Mouse (Mus musculus) lung, embryonic 15.5 days (tissue): ENCODE measurements around the gene Snrnp70. TPM values are rescaled to one million over a fixed set of nuclear protein-coding genes. Genes with fewer than 3 reads are reported as not detected.

Source experiments
- polyA plus RNA-seq: library from polyadenylated mRNA; unstranded; fragments of >200 nt; fragmentation: Nextera tagmentation; extraction: Ambion mirVana; gene quantifications from 2 replicates; pipeline ENCODE4 v1.2.1, GENCODE M21; 2015

Snrnp70 gene
- polyA plus RNA-seq, 1 experiment from 2014 or later = 224 TPM

Other genes with a start within 250 kb of the Snrnp70 start
- gene Pih1d1, start 241.4 kb downstream of the Snrnp70 start, polyA plus RNA-seq = 100 and 103 TPM in 2 replicates
- 54.8 and 56.8 TPM in 2 replicates for gene Aldh16a1, start 241.2 kb downstream of the Snrnp70 start, polyA plus RNA-seq
- 0.33 and 0.55 TPM in 2 replicates for gene Slc17a7, start 231.8 kb downstream of the Snrnp70 start, polyA plus RNA-seq
- gene Gfy, start 216.2 kb downstream of the Snrnp70 start, polyA plus RNA-seq = not detected in 2 replicates
- not detected in 2 replicates for gene Pth2, start 214.7 kb downstream of the Snrnp70 start, polyA plus RNA-seq
- 0.75 and 1.1 TPM in 2 replicates for gene Ccdc155, start 190.8 kb downstream of the Snrnp70 start, polyA plus RNA-seq
- gene Dkkl1, start 183.6 kb downstream of the Snrnp70 start, polyA plus RNA-seq = 0.54 and 1.1 TPM in 2 replicates
- gene Tead2, start 180.0 kb downstream of the Snrnp70 start, polyA plus RNA-seq = 180 and 183 TPM in 2 replicates
- 3.1 and 3.8 TPM in 2 replicates for gene Cd37, start 156.6 kb downstream of the Snrnp70 start, polyA plus RNA-seq
- 0.16 TPM in 1 of 2 replicates, not detected in the other for gene Slc6a16, start 154.7 kb downstream of the Snrnp70 start, polyA plus RNA-seq
- gene Slc6a21, start 118.2 kb downstream of the Snrnp70 start, polyA plus RNA-seq = 0.09 TPM in 1 of 2 replicates, not detected in the other
- 19.1 and 20.0 TPM in 2 replicates for gene Trpm4, start 62.0 kb downstream of the Snrnp70 start, polyA plus RNA-seq
- gene Hrc, start 60.5 kb downstream of the Snrnp70 start, polyA plus RNA-seq = 1.7 and 2.3 TPM in 2 replicates
- 3.1 TPM in 2 replicates for gene Ppfia3, start 28.7 kb downstream of the Snrnp70 start, polyA plus RNA-seq
- 0.60 and 0.92 TPM in 2 replicates for gene Lin7b, start 25.2 kb downstream of the Snrnp70 start, polyA plus RNA-seq
- gene Kcna7, start 9.9 kb upstream of the Snrnp70 start, polyA plus RNA-seq = not detected in 2 replicates
- gene Ntf5, start 18.0 kb upstream of the Snrnp70 start, polyA plus RNA-seq = 3.5 TPM in 2 replicates
- gene Lhb, start 25.1 kb upstream of the Snrnp70 start, polyA plus RNA-seq = 0.25 and 0.70 TPM in 2 replicates
- 42.7 and 46.7 TPM in 2 replicates for gene Gys1, start 39.1 kb upstream of the Snrnp70 start, polyA plus RNA-seq
- 161 and 173 TPM in 2 replicates for gene Ruvbl2, start 42.4 kb upstream of the Snrnp70 start, polyA plus RNA-seq
- 5,197 and 5,279 TPM in 2 replicates for gene Ftl1, start 64.1 kb upstream of the Snrnp70 start, polyA plus RNA-seq
- 161 and 176 TPM in 2 replicates for gene Bax, start 71.2 kb upstream of the Snrnp70 start, polyA plus RNA-seq
- gene Tulp2, start 86.1 kb upstream of the Snrnp70 start, polyA plus RNA-seq = 0.33 and 0.74 TPM in 2 replicates
- gene Gm45808, start 91.1 kb upstream of the Snrnp70 start, polyA plus RNA-seq = not detected in 2 replicates
- 2.8 and 3.4 TPM in 2 replicates for gene Dhdh, start 93.1 kb upstream of the Snrnp70 start, polyA plus RNA-seq
- 230 and 238 TPM in 2 replicates for gene Nucb1, start 114.7 kb upstream of the Snrnp70 start, polyA plus RNA-seq
- gene Ppp1r15a, start 130.5 kb upstream of the Snrnp70 start, polyA plus RNA-seq = 21.9 and 22.9 TPM in 2 replicates
- 2.2 and 3.3 TPM in 2 replicates for gene Plekha4, start 130.6 kb upstream of the Snrnp70 start, polyA plus RNA-seq
- gene Hsd17b14, start 159.2 kb upstream of the Snrnp70 start, polyA plus RNA-seq = 1.5 and 1.7 TPM in 2 replicates
- 57.7 and 62.5 TPM in 2 replicates for gene Bcat2, start 174.4 kb upstream of the Snrnp70 start, polyA plus RNA-seq
- 0.42 TPM in 1 of 2 replicates, not detected in the other for gene Fgf21, start 219.7 kb upstream of the Snrnp70 start, polyA plus RNA-seq
- gene Fut1, start 221.5 kb upstream of the Snrnp70 start, polyA plus RNA-seq = 0.47 and 0.49 TPM in 2 replicates
- gene Izumo1, start 226.1 kb upstream of the Snrnp70 start, polyA plus RNA-seq = 0.15 and 0.29 TPM in 2 replicates
- 32.4 and 33.3 TPM in 2 replicates for gene Rasip1, start 231.7 kb upstream of the Snrnp70 start, polyA plus RNA-seq
- 7.7 and 9.5 TPM in 2 replicates for gene Mamstr, start 244.2 kb upstream of the Snrnp70 start, polyA plus RNA-seq